Mouse (Mus musculus) intestine, postnatal 0 days (tissue): Measurements from ENCODE around the gene Meig1. TPM values are rescaled to one million over a fixed set of nuclear protein-coding genes. Genes with fewer than 3 reads are reported as not detected.
A peak's percentile ranks its signal among the peaks of the same experiment; 100 is the strongest.

Source experiments
- ATAC-seq: fragments of 200-750 bp; cut with Nextera tagmentation; 2 replicates; pipeline ENCODE4 v1.8.0; 2017; ENCODE audit warnings: mild to moderate bottlenecking, moderate TSS enrichment, moderate library complexity
- H3K27ac ChIP-seq: fragments of 300-500 bp; sonication (generic); 2 replicates; pipeline ENCODE4 v1.5.1; 2014; ENCODE audit warnings: mild to moderate bottlenecking, low read depth, low read length, moderate library complexity
- H3K27me3 ChIP-seq: fragments of 300-500 bp; sonication (generic); replicated peaks from 2 replicates; pipeline ENCODE4 v1.6.1; 2014; ENCODE audit warnings: low read length, mixed read lengths; ENCODE audit not compliant: control insufficient read depth, insufficient read depth
- H3K36me3 ChIP-seq: fragments of 300-500 bp; sonication (generic); 2 replicates; pipeline ENCODE4 v1.6.1; 2014; ENCODE audit warnings: mild to moderate bottlenecking, moderate library complexity; ENCODE audit not compliant: control insufficient read depth, insufficient read depth
- H3K4me1 ChIP-seq: fragments of 300-500 bp; sonication (generic); replicated peaks from 2 replicates; pipeline ENCODE4 v1.6.1; 2014; ENCODE audit warnings: antibody characterized with exemption, low read length, mixed read lengths; ENCODE audit not compliant: control insufficient read depth, insufficient read depth
- H3K4me2 ChIP-seq: fragments of 300-500 bp; sonication (generic); replicated peaks from 2 replicates; pipeline ENCODE4 v1.6.1; 2014; ENCODE audit warnings: low read depth, mild to moderate bottlenecking, moderate library complexity
- H3K4me3 ChIP-seq: fragments of 300-500 bp; sonication (generic); 2 replicates; pipeline ENCODE4 v1.5.1; 2014; ENCODE audit warnings: low read depth, low read length
- H3K9ac ChIP-seq: fragments of 300-500 bp; sonication (generic); 2 replicates; pipeline ENCODE4 v1.6.1; 2014; ENCODE audit warnings: mild to moderate bottlenecking, low read depth, low read length
- H3K9me3 ChIP-seq: fragments of 300-500 bp; sonication (generic); 2 replicates; pipeline ENCODE4 v1.6.1; 2016; ENCODE audit warnings: mixed run types; ENCODE audit not compliant: control insufficient read depth
- CTCF ChIP-seq: sonication (generic); IDR thresholded peaks from 2 replicates; pipeline ENCODE4 v1.5.1; 2016; ENCODE audit warnings: low read depth, mild to moderate bottlenecking, control low read depth, antibody characterized with exemption, moderate library complexity
- WGBS: fragments of 180-500 bp; shearing (Covaris S2); extraction: QIAGEN DNeasy Blood & Tissue Kit; methylation state at CpG from one replicate; pipeline ENCODE4 v1.1.7; 2014; 5-methylcytosine and 5-hydroxymethylcytosine counted together
- polyA plus RNA-seq: library from polyadenylated mRNA; unstranded; fragments of >200 nt; fragmentation: Nextera tagmentation; extraction: Ambion mirVana; gene quantifications from 2 replicates; pipeline ENCODE4 v1.2.1, GENCODE M21; 2015

The Meig1 gene
- 0.43 TPM in 1 of 2 replicates, not detected in the other for polyA plus RNA-seq

DNA sequence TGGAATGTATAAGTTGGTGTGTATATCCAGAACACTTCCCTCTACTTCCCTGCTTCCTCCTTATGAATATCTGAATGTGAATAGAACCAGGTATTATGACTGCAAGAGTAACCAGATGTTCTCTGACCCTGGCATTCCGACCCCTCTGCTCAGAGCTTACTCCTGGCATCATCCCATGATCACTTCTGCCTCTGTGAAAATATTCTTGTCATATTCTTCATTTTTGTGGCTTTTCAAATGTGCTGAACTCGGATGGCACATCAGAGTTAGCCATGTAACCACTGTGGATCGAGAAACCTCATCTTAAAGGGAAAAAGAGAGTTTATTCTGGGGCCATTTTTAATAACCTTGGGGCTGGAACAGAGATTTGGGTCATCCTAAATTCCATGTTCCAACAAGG, at the start of gene Meig1:
Gene Meig1, minus strand, starts transcription at position 101 of the 400 bp plus-strand sequence.
- Histone ChIP-seq H3K9me3 (no peaks in the 10 kb centered on the region), H3K9ac (no peak within 1 kb of the TSS), H3K4me3 (no peak within 1 kb of the TSS), H3K36me3 (no peaks in the 10 kb centered on the region), H3K4me2 (peak within 1 kb of the TSS; percentile 97; the same call in 1 of the 2 replicates), H3K4me1 (0 out of 2 replicates have a peak, but pooled peaks cover 4% of the 10 kb centered on the region), H3K27ac (no peak within 1 kb of the TSS), H3K27me3 (no peaks in the 10 kb centered on the region)
- WGBS: 66% methylated on average over 3 of the region's 3 CpGs
- TF ChIP-seq CTCF: no peak
- ATAC-seq: no peak

DNA sequence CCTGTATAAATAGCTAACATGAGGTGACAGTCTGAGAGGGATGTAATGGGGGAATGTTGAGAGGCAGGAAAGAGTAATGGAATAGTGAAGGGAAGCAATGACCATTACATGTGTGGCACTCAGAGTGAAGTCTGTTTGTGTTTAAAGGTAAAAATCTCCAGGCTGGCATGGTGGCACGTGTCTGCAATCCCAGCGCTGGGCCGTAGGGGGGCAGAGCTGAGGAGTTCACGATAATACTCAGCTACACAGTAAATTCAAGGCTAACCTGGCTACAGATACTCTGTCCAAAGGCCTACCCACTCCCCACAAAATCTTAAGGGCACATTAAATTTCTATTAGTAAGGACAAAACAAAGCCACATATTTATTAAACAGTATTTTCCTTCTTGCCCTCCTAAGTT, 34.1 kb upstream of the Meig1 start:
- H3K9me3 ChIP-seq: no peaks in the 10 kb centered on the region
- TF ChIP-seq CTCF: no peak; the same call in 1 of the 2 replicates
- H3K27me3 ChIP-seq: no peaks in the 10 kb centered on the region
- WGBS: 78% methylated on average over 4 of the region's 4 CpGs
- H3K36me3 ChIP-seq: peaks cover 26% of the 10 kb centered on the region
- ATAC-seq: no peak
- H3K4me3 ChIP-seq: no peak overlapping the region
- H3K4me1 ChIP-seq: no peaks in the 10 kb centered on the region
- no peak overlapping the region for H3K9ac ChIP-seq
- H3K4me2 ChIP-seq: no peak overlapping the region
- no peak overlapping the region for H3K27ac ChIP-seq

DNA sequence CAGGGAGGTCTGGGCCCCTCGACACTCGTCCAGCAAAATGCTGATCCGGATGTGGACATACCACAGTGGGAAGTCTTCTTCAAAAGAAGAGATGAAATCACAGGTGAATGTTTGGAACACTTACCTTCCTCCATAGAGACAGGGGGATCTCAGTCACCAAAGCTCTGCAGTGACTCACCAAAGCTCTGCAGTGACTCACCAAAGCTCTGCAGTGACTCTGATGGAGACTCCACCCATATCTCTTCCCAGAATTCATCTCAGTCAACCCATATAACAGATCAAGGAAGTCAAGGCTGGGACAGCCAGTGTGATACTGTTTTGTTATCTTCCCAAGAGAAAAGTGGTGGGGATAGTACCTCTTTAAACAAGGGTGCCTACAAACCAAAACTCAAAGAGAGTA, 30.6 kb upstream of the Meig1 start:
- Histone ChIP-seq H3K9ac (no peak overlapping the region), H3K27me3 (no peaks in the 10 kb centered on the region), H3K36me3 (peaks cover 16% of the 10 kb centered on the region), H3K4me3 (no peak overlapping the region), H3K4me1 (no peaks in the 10 kb centered on the region), H3K27ac (no peak overlapping the region), H3K9me3 (no peaks in the 10 kb centered on the region), H3K4me2 (no peak overlapping the region)
- no peak for TF ChIP-seq CTCF
- no peak for ATAC-seq
- 89% methylated on average over 3 of the region's 3 CpGs for WGBS

GRCm38 (mm10) chr2:3449431-3449830, 27.0 kb upstream of the Meig1 start:
- Histone ChIP-seq H3K4me3 (no peak overlapping the region), H3K36me3 (peaks cover 22% of the 10 kb centered on the region), H3K9me3 (no peaks in the 10 kb centered on the region), H3K27ac (no peak overlapping the region), H3K9ac (no peak overlapping the region), H3K4me2 (no peak overlapping the region), H3K27me3 (no peaks in the 10 kb centered on the region), H3K4me1 (no peaks in the 10 kb centered on the region)
- TF ChIP-seq CTCF: no peak
- no peak for ATAC-seq
- 72% methylated on average over 2 of the region's 2 CpGs for WGBS

GRCm38 (mm10) chr2:3445984-3446383, 23.5 kb upstream of the Meig1 start:
- WGBS: 89% methylated on average over 4 of the region's 4 CpGs

DNA sequence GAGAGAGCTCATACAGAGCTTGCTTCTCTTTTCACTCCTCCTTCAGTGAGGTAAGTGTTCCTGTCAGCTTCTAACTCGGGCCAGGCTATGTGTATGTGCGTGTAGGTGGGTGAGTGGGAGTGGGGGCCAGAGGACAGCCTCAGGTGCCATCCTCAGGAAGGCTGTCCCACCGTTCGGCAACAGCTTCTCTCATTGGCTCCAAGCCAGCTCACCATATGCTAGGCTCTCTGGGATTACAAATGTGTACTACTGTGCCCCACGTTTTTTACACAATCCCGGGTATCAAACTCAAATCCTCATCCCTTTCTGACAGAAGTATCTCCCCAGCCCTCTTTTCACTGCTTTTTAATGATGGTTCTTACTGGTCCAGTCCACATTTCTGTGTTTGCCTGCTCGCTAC, 21.8 kb upstream of the Meig1 start:
- H3K4me3 ChIP-seq: no peak overlapping the region
- H3K9ac ChIP-seq: no peak overlapping the region
- no peak overlapping the region for H3K27ac ChIP-seq
- no peak for ATAC-seq
- WGBS: 67% methylated on average over 7 of the region's 7 CpGs
- H3K9me3 ChIP-seq: no peaks in the 10 kb centered on the region
- no peaks in the 10 kb centered on the region for H3K27me3 ChIP-seq
- no peaks in the 10 kb centered on the region for H3K4me1 ChIP-seq
- H3K4me2 ChIP-seq: no peak overlapping the region
- peaks cover 31% of the 10 kb centered on the region for H3K36me3 ChIP-seq
- TF ChIP-seq CTCF: no peak

More at GRCm38 (mm10) chr2:3445984-3446383, 23.5 kb upstream of the Meig1 start:
- Histone ChIP-seq H3K27ac (no peak overlapping the region), H3K4me1 (no peaks in the 10 kb centered on the region), H3K9me3 (no peaks in the 10 kb centered on the region), H3K4me3 (no peak overlapping the region), H3K4me2 (no peak overlapping the region), H3K36me3 (peaks cover 26% of the 10 kb centered on the region), H3K9ac (no peak overlapping the region), H3K27me3 (no peaks in the 10 kb centered on the region)
- no peak for ATAC-seq
- TF ChIP-seq CTCF: no peak

DNA sequence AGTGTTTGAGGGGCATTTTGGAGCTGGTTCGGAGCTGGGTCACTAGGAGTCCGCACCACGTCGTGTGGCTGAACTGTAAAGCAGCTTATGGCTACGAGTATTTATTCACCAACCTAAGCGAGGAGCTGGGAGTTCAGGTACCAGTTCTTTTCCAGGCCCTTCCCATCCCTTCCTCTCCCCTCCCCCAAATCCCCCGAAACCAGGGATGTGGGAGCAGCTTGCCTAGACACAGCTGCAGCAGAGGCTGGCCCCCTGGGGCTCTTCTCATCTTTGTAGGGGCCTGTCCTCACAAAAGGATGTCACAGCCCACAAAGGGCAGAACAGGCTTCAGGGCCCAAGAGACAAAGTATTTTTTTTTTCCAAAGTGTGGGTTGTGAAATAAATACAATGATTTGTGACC, 15.5 kb upstream of the Meig1 start:
- Histone ChIP-seq H3K27me3 (no peaks in the 10 kb centered on the region), H3K9me3 (no peaks in the 10 kb centered on the region), H3K4me3 (no peak overlapping the region), H3K4me2 (no peak overlapping the region), H3K36me3 (peaks cover 31% of the 10 kb centered on the region), H3K9ac (no peak overlapping the region), H3K4me1 (no peaks in the 10 kb centered on the region), H3K27ac (no peak overlapping the region)
- TF ChIP-seq CTCF: no peak
- no peak for ATAC-seq
- WGBS: 77% methylated on average over 7 of the region's 7 CpGs
